Mouse (Mus musculus) heart, adult 11 months (tissue): ENCODE results near the gene Ipo11.

Source experiments
- DNase-seq: peaks from one replicate; pipeline ENCODE4 v3.0.0; 2022

Ipo11 gene

DNA sequence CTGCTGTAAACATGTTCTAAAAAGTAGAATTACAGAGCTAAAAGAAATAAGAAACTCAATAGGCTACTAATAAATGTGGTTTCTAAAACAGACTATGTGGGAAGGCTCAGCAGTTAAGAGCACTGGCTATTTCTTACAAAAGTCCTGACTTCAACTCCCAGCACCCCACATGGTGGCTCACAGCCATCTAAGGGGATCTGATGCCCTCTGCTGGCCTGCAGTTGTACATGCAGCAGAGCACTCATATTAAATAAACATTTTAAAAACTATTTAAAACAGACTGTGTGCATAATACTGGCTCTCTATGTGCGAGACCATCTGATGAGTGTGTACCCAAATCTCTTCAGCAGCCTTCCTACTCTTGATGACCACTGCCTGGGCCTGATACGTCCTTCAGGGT is 42.5 kb downstream of the Ipo11 start:
- no peak for DNase-seq

DNA sequence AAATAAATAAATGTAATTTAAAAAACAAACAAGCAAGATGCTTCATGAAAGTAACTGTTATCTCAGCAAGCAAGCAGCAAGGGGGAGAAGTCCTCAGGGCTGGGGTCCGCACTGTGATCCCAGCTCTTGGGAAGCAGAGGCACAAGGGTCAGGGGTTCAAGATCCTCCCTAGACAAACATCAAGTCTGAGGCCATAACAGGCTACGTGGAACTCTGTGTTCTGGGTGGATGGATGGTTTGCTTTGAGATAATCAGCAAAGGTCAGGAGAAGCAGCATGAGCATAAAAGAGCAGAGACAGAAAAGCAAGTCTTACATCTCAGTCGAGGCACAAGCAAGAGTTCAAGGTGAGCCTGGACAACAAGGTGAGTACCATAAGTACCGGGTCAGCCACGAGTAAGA is 43.1 kb downstream of the Ipo11 start:
- no peak for DNase-seq

DNA sequence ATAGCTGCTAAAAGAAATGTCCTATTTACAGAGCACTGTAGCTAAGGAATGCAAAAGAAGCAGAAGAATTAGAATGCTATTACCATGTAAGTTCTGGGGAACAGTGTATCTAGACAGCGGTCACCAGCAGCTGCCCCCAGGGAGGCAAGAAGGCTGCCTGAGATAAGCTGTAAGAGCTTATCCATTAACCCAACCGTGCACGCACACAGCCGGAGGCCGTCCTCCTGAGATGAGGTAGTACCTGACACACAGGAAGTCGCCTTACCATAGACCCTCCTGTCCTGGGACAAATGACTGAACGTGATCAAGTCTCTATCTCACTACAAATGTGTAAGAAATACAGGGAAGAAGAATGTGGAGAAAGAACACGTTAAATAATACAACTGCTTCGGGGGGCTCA is 43.6 kb downstream of the Ipo11 start:
- no peak for DNase-seq

DNA sequence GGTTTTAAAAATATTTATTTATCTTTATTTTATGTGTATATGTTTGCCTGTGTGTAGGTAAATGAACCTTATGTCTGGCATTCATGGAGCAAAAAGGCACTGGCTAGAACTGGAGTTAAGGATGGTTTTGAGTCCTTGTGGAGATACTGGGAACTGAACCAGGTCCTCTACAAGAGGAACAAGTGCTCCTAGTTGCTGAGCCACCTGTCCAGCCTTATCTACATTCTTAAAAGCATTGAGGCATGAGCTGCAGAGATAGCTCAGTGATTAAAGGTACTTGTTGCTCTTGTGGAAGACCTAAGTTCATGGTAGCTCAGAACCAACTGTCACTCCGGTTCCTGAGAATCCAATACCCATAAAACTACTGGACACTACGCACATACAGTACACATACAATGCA is 49.4 kb downstream of the Ipo11 start:
- DNase-seq, result no peak

DNA sequence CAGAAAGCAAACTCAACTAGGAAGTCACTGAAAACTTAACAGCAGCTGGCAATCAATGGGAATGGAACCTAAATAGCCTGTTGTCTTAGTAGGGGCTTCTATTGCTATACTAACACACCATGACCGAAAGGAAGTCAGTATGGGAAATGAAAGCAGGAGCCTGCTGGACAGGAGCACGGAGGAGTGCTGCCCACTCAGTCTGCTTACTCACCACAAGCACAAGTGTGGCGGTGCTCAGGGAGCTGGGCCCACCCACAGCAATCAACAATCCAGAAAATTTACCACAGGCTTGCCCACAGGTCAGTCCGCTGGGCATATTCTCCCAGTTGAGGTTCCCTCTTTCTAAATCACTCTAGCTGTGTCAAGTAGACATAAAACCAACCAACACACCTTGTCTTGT is 52.5 kb downstream of the Ipo11 start:
- DNase-seq, result no peak

DNA sequence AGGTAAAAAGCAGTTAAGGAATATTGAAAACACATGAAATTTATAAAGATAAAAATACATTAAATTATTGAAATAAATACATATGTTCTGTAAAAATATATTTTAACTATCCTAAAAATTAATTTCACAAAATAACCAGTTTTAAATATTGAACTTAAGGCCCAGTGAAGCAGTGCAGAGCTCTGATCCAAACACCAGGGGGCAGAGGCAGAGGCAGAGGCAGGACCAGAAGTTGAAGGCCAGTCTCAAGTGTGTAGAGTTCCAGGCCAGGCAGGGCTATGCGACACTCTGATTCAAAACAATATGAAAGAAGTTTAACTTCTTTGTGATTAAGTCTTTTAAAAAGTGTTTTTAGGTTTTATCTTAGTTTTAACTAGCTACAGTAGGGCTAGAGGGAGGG is 60.5 kb downstream of the Ipo11 start:
- no peak for DNase-seq

DNA sequence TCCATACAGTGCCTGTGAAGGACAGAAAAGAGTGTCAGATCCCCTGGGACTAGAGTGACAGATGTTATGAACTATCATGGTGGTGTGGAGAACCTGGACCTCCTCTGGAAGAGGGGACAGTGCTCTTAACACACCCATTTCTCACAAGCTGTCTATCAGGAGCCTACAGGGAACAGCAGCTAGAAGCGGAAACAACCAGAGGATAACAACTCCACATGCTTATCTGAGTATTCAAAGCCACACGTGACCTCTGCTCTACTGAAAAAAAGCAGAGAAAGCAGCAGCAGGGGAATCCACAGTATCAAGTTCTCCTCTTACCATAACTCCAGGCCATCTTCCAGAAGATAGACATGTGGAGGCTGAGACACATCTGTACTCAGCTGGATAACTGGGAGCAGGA is 71.2 kb downstream of the Ipo11 start:
- no peak for DNase-seq

DNA sequence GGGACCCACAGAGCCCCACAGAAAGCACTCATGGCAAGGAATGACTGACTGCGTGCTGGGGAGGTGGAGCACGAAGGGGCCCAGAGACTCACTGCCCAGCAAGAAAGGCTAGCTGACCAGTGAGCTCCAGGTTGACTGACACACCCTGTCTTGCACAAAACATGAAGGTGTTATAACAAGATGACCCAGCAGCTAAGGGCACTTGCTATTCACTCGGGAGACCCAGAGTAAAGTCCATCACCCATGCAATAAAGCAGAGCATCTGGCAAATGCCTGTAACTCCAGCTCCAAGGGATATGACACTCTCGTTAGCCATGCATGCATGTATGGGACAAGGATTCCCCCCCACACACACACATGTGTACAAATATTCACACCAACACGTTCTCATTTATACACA is 78.0 kb downstream of the Ipo11 start:
- no peak for DNase-seq

DNA sequence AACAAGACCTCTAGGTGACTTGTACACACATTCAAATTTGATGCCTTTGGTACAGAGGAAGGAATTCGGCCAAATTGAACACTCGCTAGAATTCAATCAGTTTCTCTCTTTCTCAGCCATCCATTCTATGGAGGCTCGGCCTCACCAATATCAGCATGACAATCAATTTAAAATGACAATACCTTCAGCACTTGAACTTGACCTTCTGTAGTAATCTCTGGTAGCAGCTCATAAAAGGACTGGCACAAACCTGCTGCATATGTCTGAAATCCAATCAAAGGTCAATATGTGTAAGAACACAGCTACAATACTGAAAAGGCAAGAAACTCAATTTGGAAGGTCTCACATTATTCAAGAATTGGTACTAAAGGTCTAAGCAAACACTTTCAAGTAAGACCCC is 80.2 kb downstream of the Ipo11 start:
- DNase-seq, result no peak

DNA sequence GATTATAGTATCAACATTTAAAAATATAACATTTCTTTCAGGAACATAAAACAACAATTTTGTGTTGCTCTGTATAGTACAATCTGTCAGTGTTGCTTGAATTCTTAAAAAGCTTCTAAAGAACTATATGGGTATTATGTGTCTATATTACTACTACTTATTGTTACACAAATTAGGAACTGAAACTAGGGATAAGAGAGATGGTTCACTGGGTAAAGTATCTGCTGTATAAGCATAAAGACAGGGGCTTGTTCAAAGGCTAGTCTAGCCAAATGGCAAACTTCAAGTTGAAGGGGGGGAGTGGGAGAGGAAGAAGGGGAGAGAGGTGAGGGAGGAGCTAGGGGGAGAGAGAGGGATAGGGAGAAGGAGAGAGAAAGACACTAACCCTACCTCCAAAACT is 89.2 kb downstream of the Ipo11 start:
- DNase-seq, result no peak

DNA sequence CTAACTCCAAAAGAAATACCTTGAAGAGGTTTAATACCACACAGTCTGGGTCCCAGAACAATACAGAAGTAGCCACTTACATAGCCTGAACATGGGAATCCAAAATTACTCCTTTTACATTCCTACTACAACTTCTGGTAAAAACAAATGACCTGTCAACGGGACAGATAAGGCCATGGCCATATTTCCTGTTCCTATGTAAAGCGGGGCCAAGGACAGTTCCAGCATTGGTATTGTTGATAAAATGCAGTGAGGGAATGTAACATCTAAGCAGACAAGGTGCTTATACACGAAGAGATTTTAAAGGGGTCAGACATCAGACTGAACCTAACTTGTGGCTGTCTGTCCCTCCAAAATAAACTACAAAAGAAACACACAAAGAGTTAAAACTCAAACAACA is 91.8 kb downstream of the Ipo11 start:
- DNase-seq, result no peak

DNA sequence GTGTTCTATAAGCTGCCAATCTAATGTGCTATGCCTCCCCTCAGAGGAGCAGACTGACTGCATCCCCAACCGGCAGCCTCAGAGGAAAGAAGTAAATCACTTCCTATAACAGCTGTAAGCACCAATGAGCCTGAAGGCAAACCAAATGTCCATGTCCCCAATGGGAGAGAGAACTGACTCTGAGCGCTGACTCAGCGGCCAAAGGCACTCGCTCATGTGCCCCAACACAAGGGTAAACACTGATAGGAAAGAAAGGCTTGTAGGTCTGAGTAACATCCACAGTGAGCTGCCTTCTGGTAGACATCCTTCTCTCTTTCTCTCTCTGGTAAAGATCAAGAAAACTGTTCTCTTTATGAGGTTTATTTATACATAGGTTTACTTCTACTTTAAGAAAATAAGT is 94.2 kb downstream of the Ipo11 start:
- no peak for DNase-seq

DNA sequence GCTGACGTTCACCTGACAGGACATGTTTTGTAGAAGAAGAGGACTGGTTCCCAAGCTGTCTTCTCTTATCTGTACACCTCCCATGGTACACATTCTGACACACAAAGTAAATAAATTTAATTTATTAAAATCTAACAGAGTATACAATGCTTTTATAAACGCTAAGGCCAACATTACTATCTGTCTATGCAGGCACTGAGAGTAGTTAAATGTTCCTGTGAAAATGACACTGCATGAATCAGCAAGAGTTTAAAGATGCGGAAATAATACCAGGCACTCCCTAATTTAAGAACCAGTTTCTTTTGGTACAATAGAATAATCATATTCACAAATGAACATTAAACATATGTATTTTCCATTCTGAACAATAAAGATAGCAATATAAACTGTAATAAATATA is 98.0 kb downstream of the Ipo11 start:
- DNase-seq, result no peak

DNA sequence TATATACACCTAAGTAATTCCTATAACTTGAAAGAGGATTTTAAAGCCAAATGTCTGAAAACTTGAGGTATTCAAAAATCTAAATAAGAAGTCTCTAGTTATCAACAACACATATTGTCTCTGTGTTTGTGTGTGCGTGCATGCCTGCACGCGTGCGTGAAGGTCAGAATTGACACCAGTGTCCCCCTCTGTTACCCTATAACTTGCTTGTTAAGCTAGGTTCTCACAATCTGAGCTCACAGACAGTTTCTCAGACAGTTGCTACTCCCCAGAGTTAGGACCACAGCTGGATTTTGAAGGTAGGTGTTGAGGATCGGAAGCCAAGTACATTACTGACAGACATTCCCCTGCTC is 100.3 kb downstream of the Ipo11 start:
- no peak for DNase-seq

DNA sequence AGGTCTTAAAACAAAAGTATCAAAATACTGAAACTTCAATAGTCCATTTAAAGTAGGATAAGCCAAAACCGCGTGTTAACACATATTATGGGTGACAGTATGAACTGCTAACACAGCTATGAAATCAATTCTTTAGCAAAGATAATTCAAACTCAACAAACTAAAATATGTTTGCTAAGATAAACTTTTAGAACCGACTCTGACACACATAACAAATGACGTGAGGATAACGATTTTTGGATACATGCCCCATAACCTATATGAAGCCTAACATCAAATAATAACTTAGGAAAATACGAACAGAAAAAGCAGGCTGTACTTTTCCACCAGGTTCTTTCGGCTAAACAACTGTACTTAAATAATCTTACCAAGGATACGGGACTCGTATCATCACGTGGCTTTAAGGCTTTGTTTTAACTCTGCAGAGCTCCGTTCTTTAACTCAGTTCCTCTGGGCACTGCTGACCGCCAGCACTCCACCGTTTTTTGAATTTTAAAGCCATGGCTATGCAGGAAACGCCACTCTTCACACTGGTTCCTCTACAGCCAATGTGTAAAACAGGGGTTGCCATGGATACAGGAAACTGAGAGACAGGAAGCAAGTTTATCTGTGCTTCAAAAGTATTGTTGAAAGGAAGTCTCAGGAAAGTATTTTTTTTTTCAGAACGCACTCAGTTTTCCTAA is 100.8 kb downstream of the Ipo11 start:
- DNase-seq, result peak; percentile 98

DNA sequence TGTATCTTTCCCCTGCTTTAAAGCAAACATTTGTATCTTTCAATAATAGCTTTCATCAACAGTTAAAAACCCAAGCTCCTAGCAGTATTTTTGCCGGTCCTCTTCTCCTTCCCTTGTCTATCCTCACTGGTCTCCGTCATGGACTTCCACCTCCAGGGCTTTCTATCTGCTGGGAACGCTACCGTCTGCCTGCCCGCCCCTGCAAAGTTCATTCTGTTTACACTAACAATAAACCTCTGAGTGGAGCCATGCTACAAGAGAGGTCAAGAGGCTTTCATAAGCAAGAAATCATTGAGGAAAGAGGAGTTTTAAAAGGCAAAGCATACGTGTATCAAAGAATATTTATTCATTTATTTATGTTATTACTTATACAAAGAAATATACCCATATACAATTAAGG is 106.7 kb downstream of the Ipo11 start:
- no peak for DNase-seq

DNA sequence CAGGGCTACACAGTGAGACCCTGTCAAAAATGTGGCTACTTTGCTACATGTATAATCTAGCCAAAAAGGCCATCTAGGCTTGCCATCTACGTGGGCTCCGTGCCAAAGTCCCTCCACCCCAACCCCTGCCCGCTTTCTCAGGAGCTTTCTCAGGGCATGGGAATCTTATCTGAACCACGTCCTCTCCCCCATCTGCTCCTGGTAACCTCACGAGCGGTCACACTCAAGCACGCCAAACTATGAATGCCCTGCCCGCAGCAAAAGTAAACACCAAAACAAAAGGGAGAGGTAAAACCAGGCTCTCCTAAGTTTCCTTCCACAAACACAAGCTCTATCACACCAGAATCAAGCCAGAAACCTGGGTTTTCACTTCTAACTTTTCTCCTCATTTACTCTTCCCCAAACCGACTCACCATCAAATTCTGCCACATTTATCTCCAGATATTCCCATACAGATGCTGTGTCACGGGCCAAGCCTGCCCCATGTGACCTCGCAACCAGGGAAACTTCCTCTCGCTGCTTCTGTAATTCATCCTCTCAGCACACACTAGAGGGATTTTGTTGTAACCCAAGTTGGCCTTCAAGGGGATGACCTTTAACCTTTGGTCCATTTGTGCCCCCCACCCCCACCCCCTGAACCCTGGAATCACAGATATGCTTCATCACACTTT is 107.3 kb downstream of the Ipo11 start:
- DNase-seq, result peak; percentile 92

DNA sequence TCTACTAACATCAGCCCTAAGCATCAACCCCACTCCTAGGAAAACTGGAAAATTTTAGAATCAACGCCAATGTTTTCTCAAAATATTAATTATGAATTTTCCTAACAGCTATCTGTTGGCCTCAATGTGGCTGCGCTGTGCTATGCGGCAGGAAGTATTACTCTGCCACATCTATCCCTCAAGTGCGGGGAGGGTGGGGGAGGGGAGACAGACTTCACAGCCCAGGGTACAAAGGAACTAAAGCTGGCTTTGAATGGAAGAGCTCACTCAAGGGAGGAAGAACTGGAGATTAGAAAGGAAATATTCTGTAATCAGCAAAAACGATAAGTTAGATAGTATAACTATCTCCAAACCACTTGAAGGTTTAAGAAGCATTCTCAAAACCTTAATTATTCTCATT is 111.1 kb downstream of the Ipo11 start:
- DNase-seq, result no peak

DNA sequence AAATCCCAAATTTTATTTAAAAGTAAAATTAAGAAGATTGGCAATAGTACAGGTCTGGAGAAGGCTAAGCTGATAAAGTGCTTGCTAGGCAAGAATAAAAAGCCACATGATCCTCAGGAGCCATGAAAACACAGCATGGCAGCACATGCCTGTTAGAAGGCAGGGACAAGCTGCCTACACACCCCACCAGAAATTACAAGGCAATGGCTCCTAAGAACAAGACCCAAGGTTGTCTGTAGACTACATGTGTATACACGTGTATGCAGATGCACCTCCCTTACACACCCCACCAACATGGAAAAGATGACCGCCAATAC is 112.9 kb downstream of the Ipo11 start:
- DNase-seq, result peak; percentile 50

DNA sequence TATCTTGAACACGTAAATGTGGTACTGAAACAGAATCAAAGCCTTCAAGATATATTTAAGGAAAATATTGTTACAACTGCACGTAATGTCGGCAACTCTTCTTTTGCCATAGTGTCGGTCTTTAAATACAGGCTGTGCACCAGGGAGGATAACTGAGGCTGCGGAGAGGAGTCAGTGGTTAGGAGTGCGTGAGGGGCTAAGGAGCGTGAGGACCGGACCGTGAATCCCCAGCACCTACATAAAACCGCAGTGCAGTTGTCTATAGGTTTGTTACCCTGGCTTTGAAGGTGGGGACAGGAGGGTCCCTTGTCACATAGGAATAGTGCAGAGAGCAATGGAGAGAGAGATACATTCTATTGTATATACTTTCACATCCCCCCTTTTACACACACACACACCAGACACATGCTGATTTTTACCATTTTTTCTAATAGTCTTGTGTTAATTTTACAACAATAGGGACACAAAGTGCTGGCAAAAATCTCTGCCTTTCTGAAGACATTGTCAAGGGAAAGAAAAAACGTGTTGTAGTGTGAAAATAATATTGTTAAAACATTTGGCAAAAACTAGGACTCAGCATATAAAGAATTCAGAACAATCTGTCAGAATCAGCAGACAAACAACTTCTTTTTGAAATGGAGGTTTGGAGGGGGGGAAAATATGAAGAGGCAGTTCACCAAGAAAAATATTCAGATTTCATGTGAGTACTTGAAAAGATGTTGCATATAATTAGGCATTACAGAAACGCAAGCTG is 113.5 kb downstream of the Ipo11 start:
- DNase-seq, result peak; percentile 83

DNA sequence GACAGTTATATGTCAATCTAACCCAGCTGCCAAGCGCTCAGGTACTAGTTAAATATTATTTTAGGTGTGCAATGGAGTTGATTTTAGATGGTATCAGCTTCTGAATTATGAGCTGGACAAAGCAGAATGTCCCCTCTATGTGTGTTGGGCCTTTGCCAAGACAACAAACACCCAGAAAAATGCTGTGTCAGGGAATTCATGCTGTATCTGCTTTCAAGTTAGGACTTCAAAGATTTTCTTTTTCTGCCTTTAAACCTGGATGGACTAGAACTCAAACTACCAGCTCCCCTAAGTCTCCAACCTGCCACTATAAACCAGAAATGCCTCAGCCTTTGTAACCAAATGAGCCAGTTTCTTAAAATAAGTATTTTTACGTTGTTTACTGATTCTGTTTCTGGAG is 116.6 kb downstream of the Ipo11 start:
- DNase-seq, result peak; percentile 75

DNA sequence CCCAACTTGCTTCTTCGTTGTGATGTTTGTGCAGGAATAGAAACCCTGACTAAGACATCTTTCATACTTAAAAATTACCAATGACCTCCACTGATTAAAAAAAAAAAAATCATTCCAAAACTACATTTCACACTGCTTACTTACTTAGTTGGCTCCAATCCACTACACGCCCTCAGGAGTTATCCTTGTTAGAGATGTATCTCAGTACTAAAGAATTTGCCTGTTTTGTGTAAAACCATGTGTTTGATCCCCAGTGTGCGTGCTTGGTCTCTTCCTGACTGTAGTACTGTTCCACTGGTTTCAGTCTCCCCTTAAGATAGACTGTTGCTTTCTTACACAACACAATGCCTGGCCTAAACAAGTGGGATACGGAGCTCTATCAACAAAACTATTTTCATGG is 117.0 kb downstream of the Ipo11 start:
- no peak for DNase-seq

DNA sequence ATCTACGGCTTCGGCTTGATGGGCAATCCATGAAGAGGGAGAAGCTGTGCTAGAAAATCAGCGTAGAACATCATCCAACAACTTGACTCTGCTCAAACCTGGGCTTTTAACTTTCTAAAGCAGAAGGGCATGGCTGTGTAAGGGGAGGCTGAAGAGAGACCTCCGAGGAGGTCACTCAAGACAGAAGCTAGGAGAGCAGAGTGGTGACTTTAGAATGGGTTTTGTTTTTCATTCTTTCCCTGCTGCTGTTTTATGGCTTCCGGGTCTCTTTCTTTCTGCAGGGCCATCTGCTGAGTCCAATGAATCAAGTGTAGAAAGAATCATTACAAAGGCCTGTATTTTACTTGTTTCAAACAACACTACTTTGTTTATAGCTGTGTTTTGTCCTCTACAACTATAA is 119.7 kb downstream of the Ipo11 start:
- peak; percentile 62 for DNase-seq

DNA sequence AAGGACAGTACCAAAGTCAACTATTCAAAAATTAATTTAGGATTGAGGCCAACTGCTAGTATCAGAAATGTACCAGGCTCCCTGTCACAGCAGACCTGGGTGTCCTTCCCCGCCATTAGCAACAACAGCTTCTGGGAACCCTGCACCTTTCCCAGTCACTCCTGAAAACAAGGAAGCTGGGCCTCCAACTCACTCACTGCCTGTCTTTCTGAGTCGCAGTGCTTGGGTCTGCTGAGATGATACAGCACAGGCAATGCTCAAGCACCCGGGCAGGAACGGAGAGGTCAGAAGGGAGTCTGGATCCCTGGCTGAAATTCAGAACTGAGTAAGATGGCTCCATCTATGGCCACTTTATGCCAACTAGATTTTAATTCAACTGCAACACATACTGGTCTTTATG is 123.2 kb downstream of the Ipo11 start:
- peak; percentile 87 for DNase-seq

DNA sequence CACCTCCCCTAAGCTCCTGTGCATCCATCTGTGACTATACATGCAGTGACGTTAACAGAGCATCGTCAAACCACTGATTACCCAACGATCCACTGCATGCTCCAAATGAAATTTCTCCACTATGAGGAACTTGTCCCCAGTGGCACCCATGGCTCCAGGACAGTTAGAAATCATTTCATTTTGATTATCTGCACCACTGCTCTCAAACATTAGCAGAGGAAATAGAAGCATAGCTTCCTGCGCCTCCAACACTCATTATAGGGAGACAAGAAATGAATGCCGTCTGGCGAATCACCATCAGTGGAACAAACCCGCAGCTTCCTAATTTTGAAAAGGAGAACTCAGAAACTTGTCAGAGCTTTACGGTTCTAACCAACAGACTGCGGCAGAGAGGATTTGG is 123.7 kb downstream of the Ipo11 start:
- peak; percentile 90 for DNase-seq
